Mouse (Mus musculus) c-Kit-positive CD71-positive TER-119-positive erythroid progenitor cells, embryonic 14.5 days (primary cell): ENCODE measurements around the gene Fxr2.
"Not testable (repeated sequence)": the region's sequence is repeated elsewhere in the genome, so short reads cannot be mapped to it uniquely, and the experiment has no call there.

Source experiments
- DNase-seq: peaks from one replicate; pipeline ENCODE4 v3.0.0-alpha.2; 2013; ENCODE audit warnings: low spot score

Gene Fxr2

DNA sequence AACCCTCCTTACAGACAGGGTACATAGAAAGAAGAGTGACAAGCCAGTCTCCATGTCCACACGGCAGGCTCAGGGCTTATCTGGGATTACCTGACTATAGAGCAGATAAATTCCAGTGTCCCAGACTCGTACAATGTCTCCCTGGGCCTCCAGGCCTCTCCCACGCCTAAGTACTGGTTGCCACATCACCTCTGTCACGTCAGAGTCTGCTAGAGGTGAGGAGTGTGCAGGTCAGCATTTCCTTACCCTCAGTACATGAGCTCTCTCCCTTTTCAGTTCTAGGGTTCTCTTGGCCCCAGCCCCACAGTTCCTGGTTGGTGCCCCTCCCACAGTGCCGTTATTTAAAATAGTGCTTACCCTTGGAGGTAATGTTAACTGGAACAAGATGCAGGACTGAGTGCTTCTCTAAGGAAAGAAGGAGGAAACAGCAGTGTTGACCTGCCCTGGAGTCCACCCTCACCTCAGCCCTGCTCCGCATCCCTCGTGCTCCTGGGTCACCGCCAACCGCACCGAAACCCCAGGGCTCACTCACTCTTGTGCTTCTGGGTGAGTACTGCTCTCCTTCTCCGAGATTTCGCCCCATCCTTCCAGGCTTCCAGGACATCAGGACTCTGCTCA is 51.4 kb downstream of the Fxr2 start:
- DNase-seq, result no peak

- DNase-seq, result no peak
Observed at GRCm38 (mm10) chr11:69684936-69685335, 52.1 kb downstream of the Fxr2 start.

DNA sequence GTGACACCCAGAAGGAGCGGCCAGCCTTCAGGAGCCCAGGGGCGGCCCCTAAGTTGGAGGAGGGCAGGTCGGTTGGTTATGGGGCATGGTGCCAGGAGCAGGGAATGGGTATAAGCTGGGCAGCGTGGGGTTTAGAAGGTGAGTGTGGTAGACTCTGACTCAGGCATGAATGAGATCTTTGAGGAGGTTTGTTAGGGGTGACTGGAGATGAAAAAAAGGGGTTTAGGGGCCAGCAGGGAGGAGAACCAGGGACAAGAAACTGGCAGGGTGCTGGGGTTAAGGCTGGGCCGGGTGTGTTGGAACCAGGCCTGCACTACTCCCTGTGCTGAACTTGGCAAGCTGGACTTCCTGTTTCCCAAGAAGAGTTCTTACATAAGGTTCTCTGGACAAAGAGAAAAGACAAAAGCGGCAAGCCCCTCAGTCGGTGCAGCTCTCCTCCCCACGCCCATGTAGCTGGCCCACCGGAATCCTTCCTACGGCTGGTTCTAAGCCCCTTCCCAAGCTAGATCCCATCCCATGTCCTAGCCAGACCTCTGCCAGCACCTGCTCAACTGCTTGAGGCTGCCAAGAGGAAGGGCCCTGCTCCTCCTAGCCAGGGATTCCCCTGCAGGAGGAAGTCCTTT is 52.8 kb downstream of the Fxr2 start, which contains the start of gene Tnfsf13:
Gene Tnfsf13 (minus strand): TSS at position 259 of the 623 bp plus-strand sequence.
- DNase-seq, result no peak

- no peak for DNase-seq
Observed at GRCm38 (mm10) chr11:69686377-69686776, 53.6 kb downstream of the Fxr2 start.

- no peak for DNase-seq
Observed at GRCm38 (mm10) chr11:69687061-69687460, 54.3 kb downstream of the Fxr2 start.

DNA sequence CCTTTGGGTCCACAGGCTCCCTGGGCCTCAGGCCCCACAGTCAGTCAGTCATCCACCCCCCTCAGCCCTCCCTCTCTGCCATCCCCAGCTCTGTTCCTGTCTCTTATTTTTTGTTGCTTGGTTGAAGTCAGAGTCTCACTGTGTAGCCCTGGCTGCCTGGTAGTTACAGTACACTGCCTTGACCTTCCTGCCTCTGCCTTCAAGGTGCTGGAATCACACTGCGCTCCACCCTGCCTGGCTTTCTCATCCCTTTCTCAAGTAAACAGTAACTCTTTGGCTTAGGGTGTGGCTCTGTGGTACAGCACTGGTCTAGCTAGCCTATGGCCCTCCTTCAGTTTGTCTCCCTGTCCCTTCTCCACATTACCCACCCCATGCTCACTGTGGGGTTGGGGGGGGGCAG is 57.1 kb downstream of the Fxr2 start:
- DNase-seq, result no peak

GRCm38 (mm10) chr11:69692196-69692811 is 59.5 kb downstream of the Fxr2 start:
- no peak for DNase-seq

DNA sequence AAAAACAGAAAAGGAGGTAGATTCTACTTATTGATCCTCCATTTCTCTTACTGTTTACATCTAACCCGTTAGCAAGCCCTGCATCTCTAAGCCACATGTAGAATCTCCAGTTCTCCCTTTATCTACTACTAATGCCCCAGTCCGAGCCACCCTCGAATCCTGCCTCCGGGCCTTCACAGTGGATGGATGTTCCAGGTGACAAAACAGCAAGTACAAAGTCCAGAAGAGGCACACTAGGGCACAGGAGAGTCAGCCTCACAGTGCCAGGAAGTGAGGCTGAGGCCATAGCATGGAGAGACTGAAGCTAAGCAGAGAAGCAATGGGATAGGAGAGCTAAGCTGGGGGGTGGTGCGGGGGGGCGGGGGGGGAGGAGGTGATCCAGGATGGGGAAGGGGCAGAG is 60.1 kb downstream of the Fxr2 start:
- DNase-seq, result no peak

DNA sequence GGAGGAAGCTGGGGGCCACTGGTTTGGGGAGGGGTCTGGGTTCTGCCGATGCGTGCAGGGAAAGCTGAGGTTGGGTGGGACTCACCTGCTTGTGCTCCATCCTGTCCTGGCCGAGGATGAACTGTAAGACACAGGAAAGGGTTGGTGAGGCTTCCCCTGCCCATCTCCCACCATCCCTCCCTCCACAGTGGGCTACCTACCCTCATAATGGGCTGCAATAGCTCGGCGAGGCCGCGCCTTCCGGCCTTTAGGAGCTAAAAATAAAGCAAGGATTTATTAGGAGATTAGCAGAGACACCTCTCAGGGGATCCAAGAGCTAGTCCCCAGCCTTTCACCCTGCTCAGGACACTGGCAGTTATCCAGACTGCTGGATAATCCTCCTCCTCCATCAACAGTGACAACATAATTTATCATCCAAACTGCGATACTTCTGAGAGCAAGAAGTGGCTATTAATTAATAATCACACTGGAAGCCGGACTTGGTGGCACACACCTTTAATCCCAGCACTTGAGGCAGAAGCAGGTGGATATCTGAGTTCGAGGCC is 60.7 kb downstream of the Fxr2 start:
- DNase-seq, result no peak

GRCm38 (mm10) chr11:69695046-69695360 is 62.2 kb downstream of the Fxr2 start:
- no peak for DNase-seq

DNA sequence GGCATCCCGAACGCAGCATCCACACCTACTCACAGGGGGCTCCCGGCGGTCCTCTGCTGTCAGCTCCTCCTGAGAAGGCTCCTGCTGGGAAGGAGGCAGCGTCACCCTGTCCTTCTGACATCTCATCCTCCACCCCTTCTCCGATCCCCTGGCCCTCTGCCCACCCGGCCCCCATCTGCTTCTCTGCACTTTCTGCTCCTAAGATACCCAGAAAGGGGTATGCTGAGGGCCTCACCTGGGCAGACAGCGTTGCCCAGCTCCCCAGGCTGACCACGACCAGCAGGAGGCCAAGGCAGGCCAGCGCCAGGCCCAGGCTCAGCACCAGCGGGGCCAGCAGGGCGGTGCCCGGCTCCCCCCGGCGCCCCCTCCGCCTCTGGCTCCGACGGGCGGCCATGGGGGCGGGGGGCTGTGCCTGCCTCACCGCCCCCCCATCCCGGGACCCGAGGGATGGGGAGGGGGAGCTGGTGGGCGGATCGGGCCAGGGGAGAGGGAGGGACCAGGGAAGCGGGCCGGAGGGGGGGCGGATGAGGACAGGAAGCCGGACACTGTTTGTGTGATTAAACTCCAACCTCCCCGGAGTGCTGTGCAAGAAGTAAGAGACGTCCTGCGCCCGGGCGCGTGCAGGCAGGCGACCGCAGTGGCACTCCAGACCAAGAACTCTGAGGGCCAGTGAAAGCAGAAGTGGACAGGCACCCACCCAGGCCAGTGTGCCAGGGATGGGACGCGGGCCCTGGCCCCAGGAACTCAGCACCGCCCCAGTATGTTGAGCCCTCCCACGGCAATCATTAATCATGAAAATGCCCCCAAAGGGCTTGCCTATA is 62.8 kb downstream of the Fxr2 start, which contains the start of the genes Tnfsf12 and Tnfsfm13:
Gene Tnfsf12 (minus strand): TSS at position 489 of the 821 bp plus-strand sequence.
Gene Tnfsfm13 (minus strand): TSS at position 738 of the 821 bp plus-strand sequence.
- DNase-seq, result no peak

- no peak for DNase-seq
Observed at GRCm38 (mm10) chr11:69697396-69697795, 64.6 kb downstream of the Fxr2 start.

DNA sequence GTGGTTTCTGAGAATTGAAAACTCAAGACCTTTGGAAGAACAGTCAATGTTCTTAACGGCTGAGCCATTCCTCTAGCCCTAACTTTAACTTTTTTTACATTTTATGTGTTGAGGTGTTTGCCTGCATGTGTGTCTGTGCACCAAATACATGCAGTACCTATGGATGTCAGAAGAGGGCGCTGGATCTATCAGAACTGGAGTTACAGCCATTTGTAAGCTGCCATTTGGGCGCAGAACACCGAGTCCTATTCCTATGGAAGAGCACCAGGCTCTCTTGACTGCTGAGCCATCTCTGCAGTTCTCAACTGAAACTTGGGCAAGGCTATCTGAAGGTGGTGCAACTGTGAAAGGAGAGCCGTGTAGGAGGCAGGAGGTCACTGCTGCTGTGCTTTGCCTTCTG is 65.8 kb downstream of the Fxr2 start:
- no peak for DNase-seq

DNA sequence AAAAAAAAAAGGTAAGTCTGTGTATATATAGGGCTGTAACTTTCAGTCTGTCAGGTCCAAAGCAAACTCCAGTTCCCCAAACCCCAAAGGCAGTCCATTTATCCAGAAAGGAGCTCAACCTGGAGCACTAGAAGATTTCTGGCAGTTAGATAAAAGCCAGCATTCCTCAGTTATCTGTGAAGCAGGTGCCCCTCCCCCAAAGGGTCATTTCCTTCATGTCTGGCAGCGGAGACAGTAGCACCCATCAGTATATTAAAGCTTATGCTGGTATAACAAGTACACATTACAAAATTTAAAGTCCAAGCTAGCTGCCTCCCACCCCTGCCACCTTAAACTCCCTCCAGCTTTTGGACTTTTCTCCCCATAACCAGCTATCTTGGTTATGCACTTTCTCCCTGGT is 66.8 kb downstream of the Fxr2 start:
- no peak for DNase-seq

- DNase-seq, result not testable (repeated sequence)
Observed at GRCm38 (mm10) chr11:69702886-69703285, 70.1 kb downstream of the Fxr2 start.
